Mouse (Mus musculus) Patski (cell line): Measurements from ENCODE around the gene Anks6. TPM values are rescaled to one million over a fixed set of nuclear protein-coding genes. Genes with fewer than 3 reads are reported as not detected.

ENCODE experiments used
- ATAC-seq: fragments of 100-300 bp; one replicate; pipeline ENCODE4 v1.8.0; 2021
- CTCF ChIA-PET: fragments of 350-600 bp; sonication (Branson Sonifier 250); formaldehyde crosslinking; loops from one replicate; lab custom pipeline; 2022; ENCODE audit warnings: inconsistent platforms; lab: Charles Lee
- POLR2A ChIA-PET: fragments of 350-600 bp; sonication (Branson Sonifier 250); formaldehyde crosslinking; loops from one replicate; lab custom pipeline; 2022; ENCODE audit warnings: antibody characterized with exemption, inconsistent platforms; lab: Charles Lee
- DNase-seq: peaks from one replicate; pipeline ENCODE4 v3.0.0-alpha.2; 2011; ENCODE audit warnings: low read depth, low spot score
- H3K27me3 ChIP-seq: fragments of 371-371 bp; one replicate; pipeline ENCODE4 v1.5.1; 2021
- CTCF ChIP-seq: fragments of 100-300 bp; IDR thresholded peaks from one replicate; pipeline ENCODE4 v1.5.1; 2021
- in situ Hi-C: fragments of 300-500 bp; cut with MboI; formaldehyde crosslinking; loops from 3 replicates; pipeline ENCODE4 v1.11.1; 2018; ENCODE audit warnings: low pct_unique_long_range_greater_than_20kb, mixed read lengths
- polyA plus RNA-seq: library from polyadenylated mRNA; unstranded; gene quantifications from one replicate; pipeline ENCODE4 v1.2.3, GENCODE M21; 2021

The Anks6 gene
- polyA plus RNA-seq, 1 experiment from 2014 or later: 9.4 TPM

- DNase-seq: no peak
- in situ Hi-C loops: no loop called here
- CTCF ChIA-PET: interaction anchor here (1.0 to 2.3 kb wide), 7 partner anchors 9 to 409 kb away, joined by 3 to 8 read pairs (median 7); no protein-coding TSS in a partner anchor
- H3K27me3 ChIP-seq: no peaks in the 10 kb centered on the region
- POLR2A ChIA-PET: interaction anchor here (0.7 kb wide), 1 partner anchor 18 kb away, joined by 3 read pairs; no protein-coding TSS in a partner anchor
- peak; percentile 81 for TF ChIP-seq CTCF
- ATAC-seq: no peak
Measured at GRCm38 (mm10) chr4:47020563-47020962, 36.7 kb downstream of the Anks6 start.

GRCm38 (mm10) chr4:47015156-47015555 lies 42.1 kb downstream of the Anks6 start:
- in situ Hi-C loops: loop anchor here (5.0 kb wide), 1 partner anchor 328 kb away; no protein-coding TSS in a partner anchor
- ChIA-PET POLR2A (interaction anchor here (0.8 kb wide), 1 partner anchor 313 kb away, joined by 3 read pairs; no protein-coding TSS in a partner anchor), CTCF (no interaction called here)
- TF ChIP-seq CTCF: no peak
- ATAC-seq: no peak
- DNase-seq: no peak
- no peaks in the 10 kb centered on the region for H3K27me3 ChIP-seq

- in situ Hi-C loops: no loop called here
- no peak for DNase-seq
- POLR2A ChIA-PET: interaction anchor here (0.7 kb wide), 1 partner anchor 10 kb away, joined by 4 read pairs; no protein-coding TSS in a partner anchor
- H3K27me3 ChIP-seq: no peaks in the 10 kb centered on the region
- TF ChIP-seq CTCF: no peak
- ATAC-seq: no peak
- CTCF ChIA-PET: no interaction called here
Measured at GRCm38 (mm10) chr4:47012476-47012875, 44.8 kb downstream of the Anks6 start.

- ChIA-PET POLR2A (no interaction called here), CTCF (interaction anchor here (1.5 kb wide), 1 partner anchor 26 kb away, joined by 3 read pairs; no protein-coding TSS in a partner anchor)
- DNase-seq (no peak), ATAC-seq (no peak)
- H3K27me3 ChIP-seq: no peaks in the 10 kb centered on the region
- in situ Hi-C loops: no loop called here
- no peak for TF ChIP-seq CTCF
Measured at GRCm38 (mm10) chr4:47010400-47011231, 46.6 kb downstream of the Anks6 start.

DNA sequence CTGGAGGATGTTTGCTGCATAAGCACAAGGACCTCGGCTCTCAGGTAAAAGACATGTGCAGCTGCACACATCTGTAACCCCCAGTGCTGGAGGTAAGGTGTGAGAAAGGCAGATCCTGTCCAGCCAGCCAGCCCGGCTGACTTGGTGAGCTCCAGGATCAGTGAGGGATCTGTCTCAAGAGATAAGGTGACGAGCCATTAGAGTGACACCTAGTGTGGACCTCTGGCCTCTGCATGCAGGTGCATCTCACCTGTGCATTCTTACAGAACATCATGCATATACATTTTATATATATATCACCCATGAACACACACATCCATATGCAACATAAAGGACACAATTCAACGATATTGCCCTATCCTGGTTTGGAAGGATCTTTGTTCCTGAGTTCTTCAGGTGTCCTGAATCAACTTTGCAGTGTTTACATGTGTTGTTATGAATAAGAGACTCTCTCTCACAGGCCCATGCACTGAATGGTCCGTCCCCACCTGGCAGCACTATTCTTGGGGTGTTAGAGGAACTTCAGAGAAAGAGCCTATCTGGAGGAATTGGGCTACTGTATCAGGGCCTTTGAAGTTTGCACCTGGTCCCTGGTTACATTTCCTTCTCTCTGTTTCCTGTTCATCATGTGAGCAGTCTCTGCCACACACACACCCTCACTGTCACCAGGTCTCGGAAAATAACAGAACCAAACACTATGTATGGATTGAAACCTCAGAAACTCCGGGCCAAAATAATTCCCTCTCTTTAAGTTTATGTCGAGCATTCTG lies 56.4 kb downstream of the Anks6 start:
- TF ChIP-seq CTCF: no peak
- ChIA-PET POLR2A (no interaction called here), CTCF (no interaction called here)
- in situ Hi-C loops: no loop called here
- ATAC-seq (no peak), DNase-seq (no peak)
- peaks cover 26% of the 10 kb centered on the region for H3K27me3 ChIP-seq

DNA sequence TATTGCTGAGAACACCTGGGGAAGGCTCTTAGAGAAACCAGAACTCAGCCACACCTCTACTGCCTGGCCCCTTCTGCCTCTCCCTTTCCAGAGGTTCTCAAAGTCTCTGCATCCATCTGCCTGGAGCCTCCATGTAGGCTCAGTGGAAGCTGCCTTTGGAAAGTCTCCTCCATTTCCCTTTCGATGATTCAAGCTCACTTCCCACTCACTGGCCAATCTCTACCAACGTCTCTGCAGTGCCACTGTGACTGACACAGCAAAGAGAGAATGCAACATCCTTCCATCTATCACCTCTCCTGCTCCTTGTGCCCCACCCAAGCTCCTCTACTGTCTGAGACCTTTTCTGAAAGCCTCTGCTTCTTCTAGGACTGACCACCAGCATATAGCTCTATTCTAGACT lies 59.3 kb downstream of the Anks6 start:
- ChIA-PET CTCF (no interaction called here), POLR2A (no interaction called here)
- in situ Hi-C loops: no loop called here
- DNase-seq (no peak), ATAC-seq (no peak)
- no peak for TF ChIP-seq CTCF
- peaks cover 26% of the 10 kb centered on the region for H3K27me3 ChIP-seq

DNA sequence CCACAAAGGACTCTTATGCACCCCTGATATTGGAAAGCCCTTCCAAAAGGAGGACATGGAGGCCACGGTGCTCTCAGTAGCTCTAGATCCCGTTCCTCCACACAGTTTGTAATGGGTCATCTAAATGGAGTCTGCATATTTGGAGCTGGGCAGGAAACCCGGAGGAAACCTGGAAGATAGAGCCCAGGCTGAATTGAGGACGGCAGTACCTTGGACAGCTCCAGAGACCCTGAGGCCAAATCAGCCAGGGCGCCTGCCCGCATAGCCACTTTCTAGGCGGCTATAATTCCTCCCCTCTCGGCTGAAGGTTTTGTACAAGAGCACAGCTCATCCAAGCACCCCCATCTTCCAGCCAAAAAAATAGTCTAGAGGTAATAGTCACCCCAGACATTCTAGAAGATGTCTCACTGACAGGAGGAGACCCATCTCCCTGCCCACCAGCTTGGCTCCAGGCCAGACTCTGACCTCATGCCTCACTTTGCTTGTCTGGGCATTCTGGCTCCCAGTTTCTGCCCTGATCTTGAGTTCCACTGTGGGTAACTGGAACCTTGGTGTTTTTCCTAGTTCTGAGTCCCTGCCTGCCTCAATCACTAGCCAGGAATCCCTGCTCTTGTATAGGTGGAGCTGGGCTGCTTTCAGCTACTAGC lies 64.3 kb downstream of the Anks6 start:
- peaks cover 33% of the 10 kb centered on the region for H3K27me3 ChIP-seq
- CTCF ChIA-PET: no interaction called here
- in situ Hi-C loops: no loop called here
- ATAC-seq: no peak
- POLR2A ChIA-PET: no interaction called here
- no peak for TF ChIP-seq CTCF
- no peak for DNase-seq

DNA sequence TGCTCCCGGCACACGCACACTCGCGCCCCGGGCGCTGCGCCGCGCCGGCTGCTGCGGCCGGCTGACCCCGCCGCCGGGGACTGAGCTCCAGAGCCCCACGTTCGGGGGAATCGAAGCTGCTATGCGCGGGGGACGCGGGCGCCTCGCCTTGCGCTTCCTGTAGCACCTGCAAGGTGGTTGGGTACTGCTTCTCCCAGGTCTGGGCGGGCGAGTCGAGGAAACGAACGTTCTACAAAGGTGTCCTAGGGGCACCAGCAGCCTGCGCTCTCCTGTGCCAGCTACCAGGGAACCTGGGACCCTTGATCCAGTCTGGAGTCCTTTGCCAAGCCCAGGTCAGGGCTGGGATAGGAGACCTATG lies 65.3 kb downstream of the Anks6 start:
- DNase-seq (no peak), ATAC-seq (no peak)
- in situ Hi-C loops: no loop called here
- ChIA-PET POLR2A (no interaction called here), CTCF (no interaction called here)
- TF ChIP-seq CTCF: no peak
- H3K27me3 ChIP-seq: peaks cover 28% of the 10 kb centered on the region

GRCm38 (mm10) chr4:46991016-46991958 lies 65.9 kb downstream of the Anks6 start, which contains the start of gene Gabbr2:
Gene Gabbr2 (minus strand): TSS chr4:46991873.
- DNase-seq (no peak), ATAC-seq (no peak)
- peaks cover 34% of the 10 kb centered on the region for H3K27me3 ChIP-seq
- TF ChIP-seq CTCF: no peak
- ChIA-PET POLR2A (no interaction called here), CTCF (no interaction called here)
- in situ Hi-C loops: no loop called here
